Mouse (Mus musculus) limb, embryonic 11.5 days (tissue): Measurements from ENCODE around the gene Cdc20. TPM values are rescaled to one million over a fixed set of nuclear protein-coding genes. Genes with fewer than 3 reads are reported as not detected.

Experiments
- ATAC-seq: fragments of 200-750 bp; cut with Nextera tagmentation; 2 replicates; pipeline ENCODE4 v1.8.0; 2017; ENCODE audit warnings: low read depth; ENCODE audit not compliant: insufficient number of reproducible peaks, low FRiP score, low TSS enrichment
- DNase-seq: peaks from one replicate; pipeline ENCODE4 v3.0.0-alpha.2; 2015; ENCODE audit warnings: low spot score
- H3K27ac ChIP-seq: fragments of 300-500 bp; sonication (generic); replicated peaks from 2 replicates; pipeline ENCODE4 v1.5.1; 2014; ENCODE audit warnings: low read depth, mild to moderate bottlenecking, low read length
- H3K27me3 ChIP-seq: fragments of 300-500 bp; sonication (generic); 2 replicates; pipeline ENCODE4 v1.6.1; 2014; ENCODE audit warnings: mild to moderate bottlenecking, low read length, mixed read lengths; ENCODE audit not compliant: control insufficient read depth, insufficient read depth
- H3K36me3 ChIP-seq: fragments of 300-500 bp; sonication (generic); 2 replicates; pipeline ENCODE4 v1.6.1; 2014; ENCODE audit warnings: mild to moderate bottlenecking, low read length, moderate library complexity, mixed read lengths; ENCODE audit not compliant: control insufficient read depth, insufficient read depth
- H3K4me1 ChIP-seq: fragments of 300-500 bp; sonication (generic); 2 replicates; pipeline ENCODE4 v1.6.1; 2014; ENCODE audit warnings: low read length, mixed read lengths; ENCODE audit not compliant: control insufficient read depth, insufficient read depth
- H3K4me2 ChIP-seq: fragments of 300-500 bp; sonication (generic); 2 replicates; pipeline ENCODE4 v1.6.1; 2014; ENCODE audit warnings: low read depth, mild to moderate bottlenecking, moderate library complexity; ENCODE audit not compliant: severe bottlenecking
- H3K4me3 ChIP-seq: fragments of 300-500 bp; sonication (generic); 2 replicates; pipeline ENCODE4 v1.5.1; 2014; ENCODE audit warnings: low read depth, low read length
- H3K9ac ChIP-seq: fragments of 300-500 bp; sonication (generic); 2 replicates; pipeline ENCODE4 v1.6.1; 2014; ENCODE audit warnings: mild to moderate bottlenecking, low read length
- H3K9me3 ChIP-seq: fragments of 300-500 bp; sonication (generic); 2 replicates; pipeline ENCODE4 v1.6.1; 2016; ENCODE audit warnings: low read length; ENCODE audit not compliant: control insufficient read depth
- WGBS: fragments of 180-500 bp; shearing (Covaris S2); extraction: QIAGEN DNeasy Blood & Tissue Kit; methylation state at CpG from one replicate; pipeline ENCODE4 v1.1.7; 2014; 5-methylcytosine and 5-hydroxymethylcytosine counted together
- polyA plus RNA-seq: library from polyadenylated mRNA; unstranded; fragments of >200 nt; fragmentation: Nextera tagmentation; extraction: Ambion mirVana; gene quantifications from 2 replicates; pipeline ENCODE4 v1.2.1, GENCODE M21; 2014

The Cdc20 gene
- polyA plus RNA-seq, 1 experiment from 2014 or later = 355 TPM

GRCm38 (mm10) chr4:118446415-118447153 lies 9.4 kb upstream of the Cdc20 start:
- H3K9me3 ChIP-seq = no peaks in the 10 kb centered on the region
- H3K27ac ChIP-seq = no peak overlapping the region
- 34% methylated on average over 24 of the region's 24 CpGs for WGBS
- no peaks in the 10 kb centered on the region for H3K36me3 ChIP-seq
- H3K4me2 ChIP-seq = peak overlapping the region; percentile 81
- H3K27me3 ChIP-seq = no peaks in the 10 kb centered on the region
- peak overlapping the region; percentile 32 for H3K4me3 ChIP-seq
- DNase-seq (peak; percentile 34), ATAC-seq (0 out of 2 replicates have a peak, but pooled peaks have one; percentile 5)
- peaks cover 11% of the 10 kb centered on the region for H3K4me1 ChIP-seq
- H3K9ac ChIP-seq = peak overlapping the region; percentile 57

DNA sequence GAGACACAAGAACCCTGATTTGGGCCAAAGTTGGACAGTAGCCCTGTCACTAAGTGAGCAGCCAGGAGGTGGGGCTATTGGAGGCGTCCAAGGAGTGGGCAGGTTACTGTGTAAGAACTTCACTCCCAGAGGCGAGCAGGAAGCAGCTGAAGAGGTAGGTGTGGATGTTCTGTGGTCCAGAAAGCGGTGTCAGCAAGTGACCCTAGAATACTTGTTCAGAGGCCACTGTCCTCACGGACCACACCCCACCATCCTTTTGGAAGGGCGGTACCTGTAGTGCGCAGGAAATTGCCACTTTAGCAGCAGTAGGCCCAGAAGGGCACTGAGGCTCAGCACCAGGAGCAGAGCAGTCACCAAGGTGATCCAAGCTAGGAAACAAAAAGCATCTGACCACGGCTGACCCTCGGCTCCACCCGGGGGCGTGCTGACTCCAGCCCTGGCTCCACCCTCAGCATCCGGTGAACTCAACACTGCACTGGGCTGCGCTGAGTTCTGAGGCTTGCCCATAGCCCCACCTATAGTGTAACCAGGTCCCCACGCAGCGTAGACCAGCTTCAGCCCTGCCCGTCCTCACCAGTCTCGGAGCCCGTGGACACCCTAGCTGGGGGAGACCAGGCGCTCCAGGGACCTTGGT lies 8.7 kb upstream of the Cdc20 start:
- Histone ChIP-seq H3K4me1 (peaks cover 11% of the 10 kb centered on the region), H3K9ac (peak overlapping the region; percentile 57), H3K4me2 (peak overlapping the region; percentile 81), H3K4me3 (peak overlapping the region; percentile 32), H3K9me3 (no peaks in the 10 kb centered on the region), H3K27me3 (no peaks in the 10 kb centered on the region), H3K27ac (no peak overlapping the region), H3K36me3 (no peaks in the 10 kb centered on the region)
- peak; percentile 77 for DNase-seq
- ATAC-seq = peak; percentile 67; the same call in 1 of the 2 replicates
- WGBS = 21% methylated on average over 18 of the region's 18 CpGs

DNA sequence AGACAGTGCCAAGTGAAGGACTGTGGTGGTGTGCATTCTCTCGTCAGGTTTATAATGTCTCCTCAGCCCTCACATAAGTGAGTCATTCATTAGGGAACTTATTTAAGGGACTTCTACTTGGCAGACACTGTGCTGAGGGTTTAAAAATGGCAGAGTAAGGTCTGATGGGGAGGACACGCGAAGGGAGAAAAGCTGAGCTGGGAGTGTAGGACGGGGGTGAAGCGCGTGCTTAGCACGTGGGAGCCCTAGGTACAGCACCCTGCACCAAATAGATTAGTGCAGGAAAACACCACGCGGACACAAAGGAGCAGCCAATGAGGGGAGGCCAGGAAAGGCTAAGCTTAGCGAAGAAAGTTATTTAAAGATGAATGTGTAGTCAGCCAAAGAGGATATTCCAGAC lies 7.9 kb upstream of the Cdc20 start:
- Histone ChIP-seq H3K4me1 (peaks cover 11% of the 10 kb centered on the region), H3K4me2 (no peak overlapping the region), H3K9ac (no peak overlapping the region), H3K27ac (no peak overlapping the region), H3K4me3 (no peak overlapping the region), H3K27me3 (no peaks in the 10 kb centered on the region), H3K36me3 (no peaks in the 10 kb centered on the region), H3K9me3 (no peaks in the 10 kb centered on the region)
- ATAC-seq = no peak
- 87% methylated on average over 10 of the region's 10 CpGs for WGBS
- DNase-seq = no peak

DNA sequence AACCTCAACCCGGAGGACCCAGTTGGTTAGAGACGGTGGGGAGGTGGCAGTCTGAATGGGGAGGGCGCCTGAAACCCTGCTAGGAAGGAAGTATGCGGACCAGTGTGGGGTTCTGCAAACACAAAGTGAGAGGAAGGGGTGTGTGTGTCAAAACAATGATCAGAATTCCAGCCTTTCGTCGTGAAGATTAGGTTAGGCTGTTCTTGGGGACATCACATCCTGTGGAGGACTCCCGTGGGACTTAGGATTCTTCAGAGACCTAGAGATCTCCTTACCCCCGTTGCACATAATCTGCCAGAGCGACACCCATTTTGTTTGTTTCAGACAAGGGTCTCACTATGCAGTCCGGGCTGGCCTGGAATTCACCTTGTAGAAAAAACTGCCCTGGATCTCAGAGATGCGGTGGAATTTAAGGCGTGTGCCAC lies 689 bp upstream of the Cdc20 start:
- Histone ChIP-seq H3K9ac (peak overlapping the region; percentile 69), H3K27me3 (no peaks in the 10 kb centered on the region), H3K27ac (peak overlapping the region; percentile 84), H3K9me3 (no peaks in the 10 kb centered on the region), H3K4me2 (peak overlapping the region; percentile 80), H3K4me3 (peak overlapping the region; percentile 74), H3K4me1 (peaks cover 20% of the 10 kb centered on the region), H3K36me3 (peaks cover 8% of the 10 kb centered on the region)
- DNase-seq (peak; percentile 52), ATAC-seq (no peak)
- WGBS = 8% methylated on average over 12 of the region's 12 CpGs

- DNase-seq (no peak), ATAC-seq (no peak)
- Histone ChIP-seq H3K36me3 (peaks cover 21% of the 10 kb centered on the region), H3K4me2 (no peak overlapping the region), H3K4me3 (no peak overlapping the region), H3K9me3 (no peaks in the 10 kb centered on the region), H3K4me1 (peaks cover 29% of the 10 kb centered on the region), H3K27ac (no peak overlapping the region), H3K9ac (no peak overlapping the region), H3K27me3 (no peaks in the 10 kb centered on the region)
- 57% methylated on average over 8 of the region's 8 CpGs for WGBS
Measured at GRCm38 (mm10) chr4:118432332-118432731, 4.8 kb downstream of the Cdc20 start.

DNA sequence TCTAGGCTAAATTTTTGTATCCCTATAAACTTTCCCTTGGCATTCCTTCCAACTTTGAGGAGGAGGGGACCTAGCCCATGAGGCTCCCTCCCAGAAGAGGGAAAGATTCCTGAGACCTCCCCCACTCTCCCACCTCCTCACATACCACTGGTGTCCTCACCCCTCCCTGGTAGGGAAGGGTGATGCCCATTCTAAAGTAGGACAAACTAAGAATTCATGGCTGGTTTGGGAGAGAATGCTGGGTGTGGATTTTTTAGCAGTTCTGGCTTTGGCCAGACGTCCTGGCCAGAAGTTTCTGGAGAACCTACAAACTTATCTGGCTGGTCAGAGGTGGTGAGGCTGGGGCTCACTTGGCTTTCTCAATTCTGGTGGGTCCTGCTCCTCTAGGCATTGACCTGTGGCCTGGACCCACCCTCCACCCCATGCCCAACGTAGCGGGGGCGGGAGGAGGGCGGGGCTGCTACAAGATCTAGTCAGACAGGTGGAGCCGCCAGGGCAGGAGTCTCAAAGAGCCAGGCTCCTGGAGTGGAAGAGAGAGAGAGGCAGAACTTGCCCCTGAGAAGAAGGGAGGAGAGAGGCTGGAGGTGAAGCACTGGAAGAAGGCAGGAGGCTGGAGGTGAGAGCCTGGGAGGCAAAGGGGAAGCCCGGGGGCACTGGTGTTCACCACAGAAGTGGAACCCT lies 7.8 kb downstream of the Cdc20 start:
- Histone ChIP-seq H3K9me3 (no peaks in the 10 kb centered on the region), H3K4me2 (peak overlapping the region; percentile 54; the same call in 1 of the 2 replicates), H3K27me3 (no peaks in the 10 kb centered on the region), H3K4me3 (peak overlapping the region; percentile 44; the same call in 1 of the 2 replicates), H3K27ac (no peak overlapping the region), H3K4me1 (peaks cover 15% of the 10 kb centered on the region), H3K9ac (no peak overlapping the region; the same call in 1 of the 2 replicates), H3K36me3 (peaks cover 18% of the 10 kb centered on the region)
- WGBS = 52% methylated on average over 7 of the region's 7 CpGs
- ATAC-seq (no peak), DNase-seq (no peak)

- Histone ChIP-seq H3K9ac (peak overlapping the region; percentile 38; the same call in 1 of the 2 replicates), H3K4me2 (peak overlapping the region; percentile 54), H3K36me3 (peaks cover 18% of the 10 kb centered on the region), H3K4me1 (peaks cover 15% of the 10 kb centered on the region), H3K27me3 (no peaks in the 10 kb centered on the region), H3K4me3 (peak overlapping the region; percentile 44), H3K27ac (no peak overlapping the region), H3K9me3 (no peaks in the 10 kb centered on the region)
- 45% methylated on average over 15 of the region's 15 CpGs for WGBS
- ATAC-seq (peak; percentile 6; the same call in 1 of the 2 replicates), DNase-seq (peak; percentile 23)
Measured at GRCm38 (mm10) chr4:118428531-118429214, 8.5 kb downstream of the Cdc20 start.
